Mouse (Mus musculus) liver, embryonic 14.5 days (tissue): Measurements from ENCODE around the gene Prim2. TPM values are rescaled to one million over a fixed set of nuclear protein-coding genes. Genes with fewer than 3 reads are reported as not detected.

Source experiments
- ATAC-seq: fragments of 200-750 bp; cut with Nextera tagmentation; 2 replicates; pipeline ENCODE4 v1.8.0; 2017; ENCODE audit warnings: moderate number of reproducible peaks, mild to moderate bottlenecking, moderate library complexity; ENCODE audit not compliant: insufficient read depth
- DNase-seq, 3 experiments: peaks; one replicate each; pipeline ENCODE4 v3.0.0-alpha.2; 2012 to 2013; ENCODE audit warnings: low read depth in 3 of 3, low spot score in 3 of 3
- H3K27ac ChIP-seq: fragments of 300-500 bp; sonication (generic); 2 replicates; pipeline ENCODE4 v1.5.1; 2014; ENCODE audit warnings: moderate library complexity, mild to moderate bottlenecking, control low read depth, inconsistent platforms
- H3K27me3 ChIP-seq: fragments of 300-500 bp; sonication (generic); 2 replicates; pipeline ENCODE4 v1.6.1; 2014; ENCODE audit warnings: mild to moderate bottlenecking, low read length, moderate library complexity; ENCODE audit not compliant: control insufficient read depth, insufficient read depth
- H3K36me3 ChIP-seq: fragments of 300-500 bp; sonication (generic); replicated peaks from 2 replicates; pipeline ENCODE4 v1.6.1; 2014; ENCODE audit warnings: low read depth; ENCODE audit not compliant: control insufficient read depth, insufficient read depth
- H3K4me1 ChIP-seq, 2 experiments: fragments of 200-500 bp in 1 of 2; fragments of 300-500 bp in 1 of 2; sonication (generic) in 1 of 2; replicated peaks; 2 replicates each; pipeline ENCODE4 v1.6.1; 2012 to 2014; ENCODE audit warnings: antibody characterized with exemption in 1 of 2, inconsistent platforms in 1 of 2, low read length in 1 of 2; ENCODE audit not compliant: control insufficient read depth in 2 of 2, insufficient read depth in 2 of 2
- H3K4me2 ChIP-seq: fragments of 300-500 bp; sonication (generic); 2 replicates; pipeline ENCODE4 v1.6.1; 2014; ENCODE audit warnings: low read depth, mild to moderate bottlenecking, control low read depth, moderate library complexity
- H3K4me3 ChIP-seq, 2 experiments: fragments of 200-500 bp in 1 of 2; fragments of 300-500 bp in 1 of 2; sonication (generic) in 1 of 2; 2 replicates each; pipeline ENCODE4 v1.5.1; 2012 to 2014; ENCODE audit warnings: low read depth in 2 of 2, low read length in 2 of 2, mild to moderate bottlenecking in 2 of 2, control low read depth in 1 of 2, inconsistent platforms in 1 of 2, moderate library complexity in 1 of 2; ENCODE audit not compliant: insufficient read depth in 1 of 2
- H3K9ac ChIP-seq: fragments of 300-500 bp; sonication (generic); replicated peaks from 2 replicates; pipeline ENCODE4 v1.6.1; 2014; ENCODE audit warnings: mild to moderate bottlenecking, control low read depth, moderate library complexity
- H3K9me3 ChIP-seq: fragments of 300-500 bp; sonication (generic); 2 replicates; pipeline ENCODE4 v1.6.1; 2016; ENCODE audit warnings: low read length, mixed read lengths; ENCODE audit not compliant: control insufficient read depth
- CTCF ChIP-seq: IDR thresholded peaks from 2 replicates; pipeline ENCODE4 v1.5.1; 2016; ENCODE audit warnings: antibody characterized with exemption, low read depth, control low read depth
- EP300 ChIP-seq: IDR thresholded peaks from 2 replicates; pipeline ENCODE4 v1.6.1; 2016; ENCODE audit warnings: antibody characterized with exemption, low read depth
- WGBS: fragments of 180-500 bp; shearing (Covaris S2); extraction: QIAGEN DNeasy Blood & Tissue Kit; methylation state at CpG from one replicate; pipeline ENCODE4 v1.1.7; 2014; ENCODE audit not compliant: insufficient replicate concordance; 5-methylcytosine and 5-hydroxymethylcytosine counted together
- polyA plus RNA-seq, 2 experiments: library from polyadenylated mRNA; depleted of rRNA in 1 of 2; stranded (reverse) in 1 of 2; unstranded in 1 of 2; fragments of >200 nt; fragmentation: Nextera tagmentation in 1 of 2; extraction: Ambion mirVana in 1 of 2; gene quantifications; 2 replicates each; pipeline versions ENCODE4 v1.2.1 to v1.2.3; 2012 to 2014

Gene Prim2
- polyA plus RNA-seq, 2 experiments = 34.1 to 38.1 TPM

DNA sequence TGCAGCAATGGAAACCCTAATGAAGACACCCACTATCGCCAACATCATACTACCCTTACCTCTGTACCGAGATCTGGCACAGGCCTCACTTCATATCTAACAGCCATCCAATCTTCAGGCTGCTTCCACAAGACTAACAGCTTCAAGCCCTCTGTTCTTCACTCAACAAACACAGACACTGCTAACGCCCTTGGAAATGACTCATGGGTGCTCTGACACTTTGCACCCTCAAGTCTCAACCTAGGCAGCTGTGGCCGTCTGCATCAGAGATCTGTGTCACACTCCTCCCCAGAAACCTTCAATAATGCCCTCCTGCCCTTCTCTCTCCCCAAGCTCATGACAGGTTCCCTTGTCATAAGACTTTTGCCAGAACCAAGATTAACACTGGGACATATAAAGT lies 20.6 kb downstream of the Prim2 start:
- DNase-seq (no peak), ATAC-seq (no peak)
- H3K4me1 ChIP-seq = peaks cover 13 to 24% of the 10 kb centered on the region in 2 experiments
- no peak overlapping the region for H3K9ac ChIP-seq
- TF ChIP-seq EP300 (no peak), CTCF (no peak)
- peaks cover 38% of the 10 kb centered on the region for H3K36me3 ChIP-seq
- no peak overlapping the region for H3K4me3 ChIP-seq
- H3K27ac ChIP-seq = no peak overlapping the region
- no peaks in the 10 kb centered on the region for H3K27me3 ChIP-seq
- H3K4me2 ChIP-seq = no peak overlapping the region
- no peaks in the 10 kb centered on the region for H3K9me3 ChIP-seq
- 79% methylated on average over 4 of the region's 4 CpGs for WGBS

DNA sequence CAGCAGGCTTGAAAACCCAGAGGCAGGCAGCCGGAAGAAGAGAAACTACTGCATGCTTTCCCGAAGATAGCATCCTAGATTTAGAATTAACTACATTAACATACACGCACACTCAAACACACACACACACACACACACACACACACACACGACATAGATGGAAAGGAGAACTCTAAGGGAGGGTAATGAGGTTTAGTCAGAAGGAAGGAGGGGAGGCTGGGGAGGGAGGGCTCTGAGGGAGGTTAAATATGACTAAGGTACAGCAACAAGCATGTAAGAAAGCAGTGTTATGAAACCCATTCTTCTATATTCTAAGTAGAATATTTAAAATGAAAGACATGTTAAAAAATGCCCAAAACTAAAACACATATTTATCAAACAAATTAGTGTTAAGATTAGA lies 21.9 kb downstream of the Prim2 start:
- Histone ChIP-seq H3K9ac (no peak overlapping the region), H3K27me3 (no peaks in the 10 kb centered on the region), H3K27ac (no peak overlapping the region), H3K4me3 (no peak overlapping the region), H3K4me2 (no peak overlapping the region), H3K9me3 (no peaks in the 10 kb centered on the region), H3K4me1 (peaks cover 13 to 24% of the 10 kb centered on the region in 2 experiments), H3K36me3 (peaks cover 47% of the 10 kb centered on the region)
- no peak for TF ChIP-seq EP300
- no peak for TF ChIP-seq CTCF
- DNase-seq = no peak
- WGBS = 68% methylated on average over 4 of the region's 4 CpGs
- ATAC-seq = no peak

DNA sequence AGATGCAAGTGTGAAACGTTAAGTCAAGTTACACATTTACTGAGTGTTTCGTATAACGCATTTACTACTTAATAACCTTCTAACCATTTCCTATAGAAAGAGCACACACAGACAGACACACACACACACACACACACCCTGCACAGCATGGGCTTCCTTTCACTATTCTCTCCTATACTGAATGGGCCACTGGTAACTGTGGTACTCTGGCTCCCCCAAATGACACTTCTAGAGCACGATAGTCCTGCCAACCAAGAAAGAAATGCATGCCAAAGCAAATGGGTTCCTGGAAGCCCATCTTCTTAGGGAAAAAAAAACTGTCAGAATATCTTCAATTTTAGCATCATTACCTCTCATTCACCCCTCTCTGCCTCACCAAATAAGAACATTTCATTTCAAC lies 22.4 kb downstream of the Prim2 start:
- TF ChIP-seq CTCF (peak; percentile 44), EP300 (no peak)
- H3K27ac ChIP-seq = no peak overlapping the region
- no peak overlapping the region for H3K4me3 ChIP-seq
- DNase-seq = no peak
- no peak overlapping the region for H3K4me2 ChIP-seq
- no peak overlapping the region for H3K9ac ChIP-seq
- peaks cover 51% of the 10 kb centered on the region for H3K36me3 ChIP-seq
- H3K27me3 ChIP-seq = no peaks in the 10 kb centered on the region
- peaks cover 13 to 24% of the 10 kb centered on the region in 2 experiments for H3K4me1 ChIP-seq
- no peaks in the 10 kb centered on the region for H3K9me3 ChIP-seq
- ATAC-seq = no peak
- WGBS = 84% methylated on average over 4 of the region's 4 CpGs

DNA sequence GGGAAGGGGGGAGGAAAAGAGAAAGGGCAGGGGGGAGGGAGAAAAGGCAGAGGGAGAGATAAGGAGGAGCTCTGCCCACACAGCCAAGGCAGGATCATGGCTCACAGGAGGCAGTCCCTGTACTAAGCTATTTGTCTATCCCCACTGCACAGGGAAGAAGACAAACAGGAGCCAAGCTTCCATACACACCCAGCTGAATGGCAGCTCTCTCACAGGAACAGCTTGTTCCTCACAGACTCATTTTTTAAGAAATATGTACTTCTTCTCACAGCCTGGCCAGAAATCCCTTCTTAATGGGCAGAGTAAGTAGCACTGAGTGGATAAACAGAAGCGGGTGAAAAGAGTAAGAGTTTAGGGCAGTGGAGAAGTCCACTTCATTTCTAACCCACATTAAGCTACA lies 23.9 kb downstream of the Prim2 start:
- H3K9ac ChIP-seq = peak overlapping the region; percentile 0
- peak overlapping the region; percentile 6 for H3K27ac ChIP-seq
- peaks cover 52% of the 10 kb centered on the region for H3K36me3 ChIP-seq
- DNase-seq (no peak), ATAC-seq (peak; percentile 42; the same call in 1 of the 2 replicates)
- TF ChIP-seq CTCF (no peak), EP300 (no peak)
- WGBS = 68% methylated on average over 1 of the region's 1 CpGs
- no peak overlapping the region for H3K4me3 ChIP-seq
- peaks cover 13 to 23% of the 10 kb centered on the region in 2 experiments for H3K4me1 ChIP-seq
- no peaks in the 10 kb centered on the region for H3K27me3 ChIP-seq
- H3K4me2 ChIP-seq = no peak overlapping the region; the same call in 1 of the 2 replicates
- no peaks in the 10 kb centered on the region for H3K9me3 ChIP-seq

DNA sequence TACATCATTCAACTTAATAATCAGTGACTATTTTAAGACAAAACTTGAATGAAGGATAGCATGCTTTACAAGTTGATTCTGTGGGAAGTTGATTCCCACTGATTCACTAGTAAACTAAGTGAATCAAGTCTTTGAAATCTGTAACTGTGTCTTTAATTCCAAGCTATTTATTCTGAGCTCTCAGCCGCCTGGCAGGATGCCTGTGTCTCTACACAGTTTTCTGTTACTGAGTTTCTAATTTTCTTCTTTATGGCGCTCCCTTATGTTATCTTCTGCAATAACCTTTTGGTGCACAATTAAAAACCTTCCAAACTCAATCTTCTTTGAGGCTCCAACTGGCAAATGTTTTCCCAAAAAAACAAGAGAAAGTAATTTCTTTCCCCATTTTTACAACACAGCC lies 28.5 kb downstream of the Prim2 start:
- WGBS = 81% methylated on average over 2 of the region's 2 CpGs
- H3K27ac ChIP-seq = no peak overlapping the region
- peaks cover 9 to 19% of the 10 kb centered on the region in 2 experiments for H3K4me1 ChIP-seq
- peaks cover 53% of the 10 kb centered on the region for H3K36me3 ChIP-seq
- no peaks in the 10 kb centered on the region for H3K27me3 ChIP-seq
- H3K9ac ChIP-seq = no peak overlapping the region
- no peak overlapping the region for H3K4me3 ChIP-seq
- DNase-seq (no peak), ATAC-seq (no peak)
- TF ChIP-seq EP300 (no peak), CTCF (no peak)
- H3K4me2 ChIP-seq = no peak overlapping the region
- no peaks in the 10 kb centered on the region for H3K9me3 ChIP-seq
